Mouse (Mus musculus): Measurements from ENCODE around the gene Gm21987. TPM values are rescaled to one million over a fixed set of nuclear protein-coding genes. Genes with fewer than 3 reads are reported as not detected.

Gm21987 gene
- polyA plus RNA-seq, 1 experiment from 2014 or later = 0.52 TPM

GRCm38 (mm10) chr16:38401468-38401867 is 54.6 kb downstream of the Gm21987 start:
- Histone ChIP-seq H3K4me2 (ENCODE audit: low read depth, low read length) (no peak overlapping the region), H3K9ac (ENCODE audit: low read length) (no peak overlapping the region), H3K36me3 (ENCODE audit: control insufficient read depth, insufficient read depth, low read length) (no peaks in the 10 kb centered on the region), H3K9me3 (replicated peaks; ENCODE audit: control insufficient read depth, low read length) (no peaks in the 10 kb centered on the region), H3K27ac (ENCODE audit: low read length) (no peak overlapping the region), H3K4me1 (ENCODE audit: control insufficient read depth, insufficient read depth, low read length) (peaks cover 12% of the 10 kb centered on the region), H3K27me3 (ENCODE audit: control insufficient read depth, insufficient read depth, low read length) (no peaks in the 10 kb centered on the region), H3K4me3 (replicated peaks; ENCODE audit: low read length) (no peak overlapping the region)
- no peak for ATAC-seq (ENCODE audit: insufficient read depth, low FRiP score)
- WGBS = 79% methylated on average over 6 of the region's 6 CpGs

GRCm38 (mm10) chr16:38403639-38404038 is 56.8 kb downstream of the Gm21987 start:
- H3K27me3 ChIP-seq (ENCODE audit: control insufficient read depth, insufficient read depth, low read length) = no peaks in the 10 kb centered on the region
- peaks cover 12% of the 10 kb centered on the region for H3K4me1 ChIP-seq (ENCODE audit: control insufficient read depth, insufficient read depth, low read length)
- H3K4me2 ChIP-seq (ENCODE audit: low read depth, low read length) = no peak overlapping the region
- no peak overlapping the region for H3K9ac ChIP-seq (ENCODE audit: low read length)
- H3K36me3 ChIP-seq (ENCODE audit: control insufficient read depth, insufficient read depth, low read length) = no peaks in the 10 kb centered on the region
- 85% methylated on average over 7 of the region's 7 CpGs for WGBS
- ATAC-seq (ENCODE audit: insufficient read depth, low FRiP score) = no peak
- H3K9me3 ChIP-seq (replicated peaks; ENCODE audit: control insufficient read depth, low read length) = no peaks in the 10 kb centered on the region
- H3K4me3 ChIP-seq (replicated peaks; ENCODE audit: low read length) = no peak overlapping the region
- no peak overlapping the region for H3K27ac ChIP-seq (ENCODE audit: low read length)

- no peaks in the 10 kb centered on the region for H3K27me3 ChIP-seq (ENCODE audit: control insufficient read depth, insufficient read depth, low read length)
- ATAC-seq (ENCODE audit: insufficient read depth, low FRiP score) = no peak
- H3K4me1 ChIP-seq (ENCODE audit: control insufficient read depth, insufficient read depth, low read length) = no peaks in the 10 kb centered on the region
- H3K36me3 ChIP-seq (ENCODE audit: control insufficient read depth, insufficient read depth, low read length) = no peaks in the 10 kb centered on the region
- H3K9ac ChIP-seq (ENCODE audit: low read length) = no peak overlapping the region
- no peak overlapping the region for H3K27ac ChIP-seq (ENCODE audit: low read length)
- H3K4me3 ChIP-seq (replicated peaks; ENCODE audit: low read length) = no peak overlapping the region
- WGBS = 75% methylated on average over 5 of the region's 5 CpGs
- no peaks in the 10 kb centered on the region for H3K9me3 ChIP-seq (replicated peaks; ENCODE audit: control insufficient read depth, low read length)
- H3K4me2 ChIP-seq (ENCODE audit: low read depth, low read length) = no peak overlapping the region
Measured at GRCm38 (mm10) chr16:38406293-38406692, 59.5 kb downstream of the Gm21987 start.

- ATAC-seq (ENCODE audit: insufficient read depth, low FRiP score) = no peak
- H3K4me3 ChIP-seq (replicated peaks; ENCODE audit: low read length) = no peak overlapping the region
- no peak overlapping the region for H3K9ac ChIP-seq (ENCODE audit: low read length)
- no peaks in the 10 kb centered on the region for H3K27me3 ChIP-seq (ENCODE audit: control insufficient read depth, insufficient read depth, low read length)
- H3K4me2 ChIP-seq (ENCODE audit: low read depth, low read length) = no peak overlapping the region
- no peaks in the 10 kb centered on the region for H3K36me3 ChIP-seq (ENCODE audit: control insufficient read depth, insufficient read depth, low read length)
- no peak overlapping the region for H3K27ac ChIP-seq (ENCODE audit: low read length)
- H3K9me3 ChIP-seq (replicated peaks; ENCODE audit: control insufficient read depth, low read length) = no peaks in the 10 kb centered on the region
- H3K4me1 ChIP-seq (ENCODE audit: control insufficient read depth, insufficient read depth, low read length) = no peaks in the 10 kb centered on the region
- 75% methylated on average over 6 of the region's 6 CpGs for WGBS
Measured at GRCm38 (mm10) chr16:38406708-38407107, 59.9 kb downstream of the Gm21987 start.

GRCm38 (mm10) chr16:38407584-38407983 is 60.7 kb downstream of the Gm21987 start:
- Histone ChIP-seq H3K4me3 (replicated peaks; ENCODE audit: low read length) (no peak overlapping the region), H3K9ac (ENCODE audit: low read length) (no peak overlapping the region), H3K27me3 (ENCODE audit: control insufficient read depth, insufficient read depth, low read length) (no peaks in the 10 kb centered on the region), H3K36me3 (ENCODE audit: control insufficient read depth, insufficient read depth, low read length) (no peaks in the 10 kb centered on the region), H3K9me3 (replicated peaks; ENCODE audit: control insufficient read depth, low read length) (no peaks in the 10 kb centered on the region), H3K4me2 (ENCODE audit: low read depth, low read length) (no peak overlapping the region), H3K4me1 (ENCODE audit: control insufficient read depth, insufficient read depth, low read length) (no peaks in the 10 kb centered on the region), H3K27ac (ENCODE audit: low read length) (no peak overlapping the region)
- ATAC-seq (ENCODE audit: insufficient read depth, low FRiP score) = no peak
- 45% methylated on average over 5 of the region's 5 CpGs for WGBS

- no peak for ATAC-seq (ENCODE audit: insufficient read depth, low FRiP score)
- H3K9ac ChIP-seq (ENCODE audit: low read length) = no peak overlapping the region
- no peaks in the 10 kb centered on the region for H3K4me1 ChIP-seq (ENCODE audit: control insufficient read depth, insufficient read depth, low read length)
- no peaks in the 10 kb centered on the region for H3K36me3 ChIP-seq (ENCODE audit: control insufficient read depth, insufficient read depth, low read length)
- no peak overlapping the region for H3K4me3 ChIP-seq (replicated peaks; ENCODE audit: low read length)
- H3K27ac ChIP-seq (ENCODE audit: low read length) = no peak overlapping the region
- no peaks in the 10 kb centered on the region for H3K27me3 ChIP-seq (ENCODE audit: control insufficient read depth, insufficient read depth, low read length)
- no peaks in the 10 kb centered on the region for H3K9me3 ChIP-seq (replicated peaks; ENCODE audit: control insufficient read depth, low read length)
- H3K4me2 ChIP-seq (ENCODE audit: low read depth, low read length) = no peak overlapping the region
- WGBS = 85% methylated on average over 8 of the region's 8 CpGs
Measured at GRCm38 (mm10) chr16:38408416-38408815, 61.6 kb downstream of the Gm21987 start.

Other genes starting within 250 kb of the Gm21987 start
- 8.6 and 9.2 TPM in 2 replicates for gene Nr1i2, start 52.2 kb upstream of the Gm21987 start, polyA plus RNA-seq (2015; fragmentation: Nextera tagmentation; extraction: Ambion mirVana)
- 0.15 TPM in 1 of 2 replicates, not detected in the other for gene Maats1, start 4.9 kb upstream of the Gm21987 start, polyA plus RNA-seq (2015; fragmentation: Nextera tagmentation; extraction: Ambion mirVana)
- gene Cox17, start within 50 bp of the Gm21987 start, polyA plus RNA-seq (2015; fragmentation: Nextera tagmentation; extraction: Ambion mirVana) = 151 and 186 TPM in 2 replicates
- gene Popdc2, start 15.2 kb downstream of the Gm21987 start, polyA plus RNA-seq (2015; fragmentation: Nextera tagmentation; extraction: Ambion mirVana) = 12.3 and 16.2 TPM in 2 replicates
- gene Pla1a, start 86.1 kb downstream of the Gm21987 start, polyA plus RNA-seq (2015; fragmentation: Nextera tagmentation; extraction: Ambion mirVana) = 2.3 and 2.6 TPM in 2 replicates
- gene Adprh, start 105.7 kb downstream of the Gm21987 start, polyA plus RNA-seq (2015; fragmentation: Nextera tagmentation; extraction: Ambion mirVana) = 73.0 and 79.4 TPM in 2 replicates
- gene Cd80, start 108.5 kb downstream of the Gm21987 start, polyA plus RNA-seq (2015; fragmentation: Nextera tagmentation; extraction: Ambion mirVana) = 0.66 and 0.86 TPM in 2 replicates
- 23.1 and 25.8 TPM in 2 replicates for gene Timmdc1, start 175.6 kb downstream of the Gm21987 start, polyA plus RNA-seq (2015; fragmentation: Nextera tagmentation; extraction: Ambion mirVana)
- 43.3 and 44.4 TPM in 2 replicates for gene Poglut1, start 203.2 kb downstream of the Gm21987 start, polyA plus RNA-seq (2015; fragmentation: Nextera tagmentation; extraction: Ambion mirVana)
- gene Tmem39a, start 211.7 kb downstream of the Gm21987 start, polyA plus RNA-seq (2015; fragmentation: Nextera tagmentation; extraction: Ambion mirVana) = 106 and 110 TPM in 2 replicates

All from stomach, embryonic 16.5 days (tissue).